Mouse (Mus musculus) forebrain, embryonic 11.5 days (tissue): ENCODE results near the gene I830077J02Rik. TPM values are rescaled to one million over a fixed set of nuclear protein-coding genes. Genes with fewer than 3 reads are reported as not detected.

Source experiments
- ATAC-seq: fragments of 200-750 bp; cut with Nextera tagmentation; replicated peaks from 2 replicates; pipeline ENCODE4 v1.8.0; 2017; ENCODE audit warnings: moderate TSS enrichment; ENCODE audit not compliant: low FRiP score
- DNase-seq: peaks from one replicate; pipeline ENCODE4 v3.0.0-alpha.2; 2017; ENCODE audit warnings: low spot score
- H3K27ac ChIP-seq: fragments of 300-500 bp; sonication (generic); 2 replicates; pipeline ENCODE4 v1.5.1; 2014; ENCODE audit warnings: low read depth, low read length
- H3K27me3 ChIP-seq: fragments of 300-500 bp; sonication (generic); 2 replicates; pipeline ENCODE4 v1.6.1; 2014; ENCODE audit warnings: mild to moderate bottlenecking, low read length, mixed read lengths; ENCODE audit not compliant: control insufficient read depth, insufficient read depth
- H3K36me3 ChIP-seq: fragments of 300-500 bp; sonication (generic); 2 replicates; pipeline ENCODE4 v1.6.1; 2014; ENCODE audit warnings: mild to moderate bottlenecking, low read length, moderate library complexity, mixed read lengths; ENCODE audit not compliant: control insufficient read depth, insufficient read depth
- H3K4me1 ChIP-seq: fragments of 300-500 bp; sonication (generic); replicated peaks from 2 replicates; pipeline ENCODE4 v1.6.1; 2014; ENCODE audit warnings: low read length, mixed read lengths; ENCODE audit not compliant: control insufficient read depth, insufficient read depth
- H3K4me2 ChIP-seq: fragments of 300-500 bp; sonication (generic); 2 replicates; pipeline ENCODE4 v1.6.1; 2014; ENCODE audit warnings: low read depth, mild to moderate bottlenecking, low read length, moderate library complexity, mixed read lengths; ENCODE audit not compliant: severe bottlenecking
- H3K4me3 ChIP-seq: fragments of 300-500 bp; sonication (generic); 2 replicates; pipeline ENCODE4 v1.5.1; 2014; ENCODE audit warnings: low read depth, low read length
- H3K9ac ChIP-seq: fragments of 300-500 bp; sonication (generic); 2 replicates; pipeline ENCODE4 v1.6.1; 2014; ENCODE audit warnings: low read length
- H3K9me3 ChIP-seq: fragments of 300-500 bp; sonication (generic); 2 replicates; pipeline ENCODE4 v1.6.1; 2016; ENCODE audit warnings: low read length, mixed read lengths; ENCODE audit not compliant: control insufficient read depth
- whole genome bisulfite sequencing: fragments of 180-500 bp; shearing (Covaris S2); extraction: QIAGEN DNeasy Blood & Tissue Kit; methylation state at CpG from one replicate; pipeline ENCODE4 v1.1.7; 2014; 5-methylcytosine and 5-hydroxymethylcytosine counted together
- polyA plus RNA-seq: library from polyadenylated mRNA; unstranded; fragments of >200 nt; fragmentation: Nextera tagmentation; extraction: Ambion mirVana; gene quantifications from 2 replicates; pipeline ENCODE4 v1.2.1, GENCODE M21; 2014

Gene I830077J02Rik
- polyA plus RNA-seq, 1 experiment from 2014 or later, result 0.52 TPM

GRCm38 (mm10) chr3:105892572-105893495, 39.6 kb downstream of the I830077J02Rik start:
- Histone ChIP-seq H3K27me3 (no peaks in the 10 kb centered on the region), H3K4me2 (no peak overlapping the region), H3K9ac (no peak overlapping the region), H3K4me1 (no peaks in the 10 kb centered on the region), H3K36me3 (no peaks in the 10 kb centered on the region), H3K4me3 (no peak overlapping the region), H3K27ac (no peak overlapping the region), H3K9me3 (no peaks in the 10 kb centered on the region)
- ATAC-seq, result no peak
- WGBS, result 87% methylated on average over 19 of the region's 19 CpGs
- no peak for DNase-seq

DNA sequence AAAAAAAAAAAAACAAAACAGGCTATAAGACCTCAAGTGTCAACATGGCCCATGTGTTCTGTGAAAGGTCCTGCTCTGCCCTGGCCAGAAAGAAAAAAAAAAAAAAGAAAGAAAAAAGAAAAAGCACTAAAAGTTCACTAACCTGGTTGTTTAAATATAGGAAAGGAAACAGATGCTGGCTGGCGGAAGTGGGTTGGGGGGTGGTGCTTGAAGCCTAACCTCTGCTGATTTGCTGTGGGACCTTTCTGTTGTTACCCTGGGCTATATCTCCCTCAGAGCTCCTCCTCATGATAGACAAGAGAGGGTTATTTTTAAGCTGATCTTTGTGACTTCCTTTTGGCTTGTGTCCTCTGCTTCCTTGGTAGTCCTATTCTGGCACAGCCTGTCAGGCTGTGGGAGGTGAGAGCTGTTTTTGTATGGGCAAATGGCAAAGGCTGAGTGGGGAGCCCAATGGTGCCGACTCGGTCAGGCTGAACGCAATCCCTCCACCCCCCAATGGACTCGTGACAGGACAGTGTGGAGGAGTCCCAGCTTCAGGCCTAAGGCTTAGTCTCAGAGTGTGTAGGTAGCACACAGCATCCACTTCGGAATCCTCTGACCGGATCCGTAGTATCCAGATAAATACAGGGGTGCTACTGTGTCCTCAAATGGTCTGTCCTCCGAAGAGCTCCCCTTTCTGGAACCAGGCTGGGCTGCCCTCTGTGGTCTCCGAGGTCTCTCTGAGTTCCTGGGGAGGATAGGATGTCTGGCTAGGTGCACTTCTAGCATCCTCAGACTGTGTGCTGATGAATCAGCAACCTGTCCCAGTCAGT, 40.5 kb downstream of the I830077J02Rik start:
- WGBS, result 83% methylated on average over 10 of the region's 10 CpGs
- Histone ChIP-seq H3K9ac (no peak overlapping the region), H3K4me2 (no peak overlapping the region), H3K27ac (no peak overlapping the region), H3K9me3 (no peaks in the 10 kb centered on the region), H3K4me1 (no peaks in the 10 kb centered on the region), H3K27me3 (no peaks in the 10 kb centered on the region), H3K36me3 (no peaks in the 10 kb centered on the region), H3K4me3 (no peak overlapping the region)
- ATAC-seq (no peak), DNase-seq (no peak)

DNA sequence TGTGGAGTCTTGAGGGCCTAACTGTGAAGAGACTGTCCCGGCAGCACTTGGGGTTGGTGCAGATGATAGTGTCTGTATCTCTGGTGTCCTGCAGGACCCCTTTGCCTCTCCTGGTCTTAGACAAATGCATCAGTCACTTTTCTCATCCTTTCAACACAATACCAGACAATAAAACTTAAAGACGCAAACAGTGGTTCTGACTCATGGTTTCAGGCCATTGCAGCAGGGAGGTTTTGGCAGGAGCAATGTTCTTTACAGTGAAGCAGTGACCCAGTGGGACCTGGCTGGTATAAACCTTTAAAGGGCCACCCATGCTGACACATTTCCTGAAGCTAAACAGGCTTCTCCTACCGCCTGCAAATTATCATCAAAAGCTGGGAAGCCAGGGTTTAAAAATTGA, 41.3 kb downstream of the I830077J02Rik start:
- ATAC-seq (no peak), DNase-seq (no peak)
- Histone ChIP-seq H3K9ac (no peak overlapping the region), H3K4me2 (no peak overlapping the region), H3K4me1 (no peaks in the 10 kb centered on the region), H3K9me3 (no peaks in the 10 kb centered on the region), H3K27me3 (no peaks in the 10 kb centered on the region), H3K27ac (no peak overlapping the region), H3K4me3 (no peak overlapping the region), H3K36me3 (no peaks in the 10 kb centered on the region)
- WGBS, result 81% methylated on average over 3 of the region's 3 CpGs

DNA sequence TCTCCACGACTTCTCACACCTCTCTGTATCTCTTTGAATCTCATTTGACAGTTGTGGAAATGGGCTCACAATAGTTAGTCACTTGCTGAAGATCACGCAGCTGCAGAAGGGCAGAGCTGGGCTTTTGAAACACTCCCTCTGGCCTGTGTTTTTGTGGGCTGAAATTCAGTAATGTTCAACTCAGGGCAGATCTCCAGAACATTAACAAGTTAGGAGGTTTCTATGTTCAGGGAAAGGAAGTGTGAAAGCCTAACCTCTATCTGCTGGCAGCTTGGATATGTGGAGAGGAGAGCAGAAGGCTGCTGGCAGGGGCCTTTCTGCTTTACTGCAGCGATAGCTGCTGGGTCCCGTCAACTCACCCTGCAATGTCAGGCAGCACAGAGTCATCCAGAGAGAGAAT, 42.2 kb downstream of the I830077J02Rik start:
- H3K4me3 ChIP-seq, result no peak overlapping the region
- no peaks in the 10 kb centered on the region for H3K4me1 ChIP-seq
- ATAC-seq, result no peak
- no peaks in the 10 kb centered on the region for H3K36me3 ChIP-seq
- no peak overlapping the region for H3K4me2 ChIP-seq
- H3K27ac ChIP-seq, result no peak overlapping the region
- no peak overlapping the region for H3K9ac ChIP-seq
- no peaks in the 10 kb centered on the region for H3K27me3 ChIP-seq
- WGBS, result 76% methylated on average over 4 of the region's 4 CpGs
- DNase-seq, result no peak
- no peaks in the 10 kb centered on the region for H3K9me3 ChIP-seq

DNA sequence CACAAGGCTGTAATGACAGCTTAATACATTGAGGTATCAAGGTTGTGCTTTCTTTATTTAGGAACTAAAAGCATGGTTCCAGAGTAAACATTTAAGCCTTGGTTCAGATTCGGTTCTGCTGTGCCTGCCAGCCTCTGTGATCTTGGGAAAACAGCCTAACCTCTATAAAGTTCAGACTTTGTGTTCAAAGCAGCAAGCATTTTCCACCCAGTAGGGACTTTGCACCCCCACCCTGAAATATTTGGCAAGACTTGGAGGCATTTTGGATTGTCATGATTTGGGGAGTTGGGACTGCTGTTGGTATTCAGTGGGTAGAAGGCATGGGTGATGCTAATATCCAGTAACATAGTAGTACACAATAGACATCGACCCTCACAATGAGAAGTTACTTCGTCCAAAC, 43.5 kb downstream of the I830077J02Rik start:
- H3K27me3 ChIP-seq, result no peaks in the 10 kb centered on the region
- H3K4me1 ChIP-seq, result no peaks in the 10 kb centered on the region
- no peak overlapping the region for H3K4me2 ChIP-seq
- ATAC-seq (no peak), DNase-seq (no peak)
- no peak overlapping the region for H3K9ac ChIP-seq
- no peaks in the 10 kb centered on the region for H3K36me3 ChIP-seq
- H3K9me3 ChIP-seq, result no peaks in the 10 kb centered on the region
- WGBS, result 78% methylated on average over 3 of the region's 3 CpGs
- no peak overlapping the region for H3K27ac ChIP-seq
- no peak overlapping the region for H3K4me3 ChIP-seq

- no peaks in the 10 kb centered on the region for H3K9me3 ChIP-seq
- H3K4me1 ChIP-seq, result no peaks in the 10 kb centered on the region
- no peaks in the 10 kb centered on the region for H3K27me3 ChIP-seq
- DNase-seq (no peak), ATAC-seq (no peak)
- H3K36me3 ChIP-seq, result no peaks in the 10 kb centered on the region
- no peak overlapping the region for H3K4me3 ChIP-seq
- H3K27ac ChIP-seq, result no peak overlapping the region
- H3K9ac ChIP-seq, result no peak overlapping the region
- 88% methylated on average over 2 of the region's 2 CpGs for WGBS
- H3K4me2 ChIP-seq, result no peak overlapping the region
These were observed 49.4 kb downstream of the I830077J02Rik start for GRCm38 (mm10) chr3:105883111-105883510.

GRCm38 (mm10) chr3:105882105-105882504, 50.4 kb downstream of the I830077J02Rik start:
- Histone ChIP-seq H3K9me3 (no peaks in the 10 kb centered on the region), H3K4me1 (no peaks in the 10 kb centered on the region), H3K27me3 (no peaks in the 10 kb centered on the region), H3K36me3 (no peaks in the 10 kb centered on the region), H3K4me3 (no peak overlapping the region), H3K9ac (no peak overlapping the region), H3K27ac (no peak overlapping the region), H3K4me2 (no peak overlapping the region)
- DNase-seq (no peak), ATAC-seq (no peak)
- 90% methylated on average over 7 of the region's 7 CpGs for WGBS

DNA sequence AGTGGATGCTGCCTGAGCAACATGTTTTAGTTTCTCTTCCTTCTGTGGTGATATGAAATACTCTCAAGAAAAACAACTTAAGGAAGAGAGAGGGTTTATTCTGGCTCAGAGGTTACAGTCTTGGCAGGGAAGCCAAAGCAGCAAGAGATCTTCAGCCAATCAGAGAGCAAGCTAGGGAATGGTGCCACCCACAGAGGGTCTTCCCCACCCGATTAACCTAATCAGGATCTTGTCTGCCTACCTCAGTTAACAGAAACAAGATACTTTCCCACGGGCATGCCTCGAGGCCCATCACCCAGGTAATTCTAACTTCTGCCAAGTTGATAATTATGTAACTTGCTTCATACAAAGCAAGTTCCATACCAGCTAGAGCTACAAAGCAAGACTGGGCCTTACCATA, 52.0 kb downstream of the I830077J02Rik start:
- no peaks in the 10 kb centered on the region for H3K36me3 ChIP-seq
- DNase-seq (no peak), ATAC-seq (no peak)
- no peak overlapping the region for H3K9ac ChIP-seq
- no peak overlapping the region for H3K4me2 ChIP-seq
- H3K4me1 ChIP-seq, result no peaks in the 10 kb centered on the region
- H3K27me3 ChIP-seq, result no peaks in the 10 kb centered on the region
- H3K27ac ChIP-seq, result no peak overlapping the region
- no peak overlapping the region for H3K4me3 ChIP-seq
- 72% methylated on average over 3 of the region's 3 CpGs for WGBS
- H3K9me3 ChIP-seq, result no peaks in the 10 kb centered on the region
